Mouse (Mus musculus) frontal cortex, postnatal 14 days (tissue): ENCODE data around the gene Dvl2.
"Not testable (repeated sequence)": the region's sequence is repeated elsewhere in the genome, so short reads cannot be mapped to it uniquely, and the experiment has no call there.

ENCODE experiments used
- DNase-seq, 2 experiments: peaks; one replicate each; pipeline ENCODE4 v3.0.0; 2022; ENCODE audit warnings: low spot score in 2 of 2

The Dvl2 gene

GRCm38 (mm10) chr11:70000396-70000898, at the start of gene Dvl2:
Gene Dvl2, plus strand, starts transcription at chr11:70000595.
- peak; percentile 84 to 87 for DNase-seq

- DNase-seq: no peak
Measured at GRCm38 (mm10) chr11:69950807-69951459, 49.5 kb upstream of the Dvl2 start.

DNA sequence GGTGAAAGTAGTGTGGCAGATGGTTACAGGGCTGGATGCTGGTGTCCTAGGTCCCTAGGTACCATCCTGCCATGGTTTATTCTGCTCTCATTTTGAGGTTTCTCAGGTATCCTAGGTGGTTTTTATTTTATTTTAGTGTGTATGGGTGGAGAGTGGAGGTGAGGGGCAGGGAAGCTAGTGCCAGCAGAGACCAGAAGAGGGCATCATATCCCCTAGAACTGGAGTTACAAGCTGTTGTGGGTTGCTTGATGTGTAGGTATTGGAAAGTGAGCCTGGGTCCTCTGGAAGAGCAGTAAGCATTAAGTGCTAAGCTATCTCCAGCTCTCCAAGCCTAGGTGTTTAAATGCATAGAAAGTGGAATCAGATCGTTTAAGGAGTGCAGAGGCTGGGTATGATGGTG, 48.1 kb upstream of the Dvl2 start:
- DNase-seq: no peak

GRCm38 (mm10) chr11:69953267-69953915, 47.0 kb upstream of the Dvl2 start:
- DNase-seq: no peak

GRCm38 (mm10) chr11:69955618-69956017, 44.8 kb upstream of the Dvl2 start:
- DNase-seq: not testable (repeated sequence)

DNA sequence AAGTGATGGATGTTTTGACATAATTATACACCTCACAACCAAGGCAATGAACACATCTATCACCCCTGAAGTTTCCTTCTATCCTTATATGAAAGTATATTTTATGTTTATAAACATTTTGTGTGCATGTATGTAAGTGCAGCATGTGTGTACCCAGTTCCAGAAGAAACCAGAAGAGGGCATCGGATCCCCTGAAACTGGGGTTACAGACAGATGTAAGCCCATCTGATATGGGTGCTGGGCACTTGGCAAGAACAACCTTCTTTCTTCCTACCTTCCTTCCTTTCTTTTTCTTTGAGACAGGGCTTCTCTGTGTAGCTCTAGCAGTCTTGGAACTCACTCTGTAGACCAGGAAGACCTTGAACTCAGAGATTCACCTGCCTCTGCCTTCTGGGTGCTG, 44.2 kb upstream of the Dvl2 start:
- DNase-seq: no peak

DNA sequence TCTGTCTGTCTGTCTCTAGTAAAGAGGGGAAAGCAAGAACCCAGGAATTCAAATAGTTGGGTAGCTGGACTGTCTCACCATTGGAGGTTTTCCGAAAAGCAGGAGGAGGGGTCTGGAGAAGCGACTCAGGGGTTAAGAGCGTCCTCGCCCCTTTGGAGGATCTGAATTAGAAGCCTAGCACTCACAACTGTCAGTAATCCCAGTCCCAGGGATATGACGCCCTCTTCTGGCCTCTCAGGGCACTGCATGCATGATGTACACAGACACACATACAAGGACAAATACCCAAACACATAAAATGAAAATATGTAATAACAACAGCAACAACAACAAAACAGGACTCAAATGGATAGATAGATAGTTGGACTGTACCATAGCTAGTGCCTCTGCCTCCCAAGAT, 39.8 kb upstream of the Dvl2 start:
- no peak for DNase-seq

GRCm38 (mm10) chr11:69961841-69962240, 38.6 kb upstream of the Dvl2 start:
- DNase-seq: no peak

GRCm38 (mm10) chr11:69964650-69965270, 35.6 kb upstream of the Dvl2 start, which contains the start of gene Cldn7:
Gene Cldn7, plus strand, starts transcription at chr11:69964779.
- DNase-seq: no peak

DNA sequence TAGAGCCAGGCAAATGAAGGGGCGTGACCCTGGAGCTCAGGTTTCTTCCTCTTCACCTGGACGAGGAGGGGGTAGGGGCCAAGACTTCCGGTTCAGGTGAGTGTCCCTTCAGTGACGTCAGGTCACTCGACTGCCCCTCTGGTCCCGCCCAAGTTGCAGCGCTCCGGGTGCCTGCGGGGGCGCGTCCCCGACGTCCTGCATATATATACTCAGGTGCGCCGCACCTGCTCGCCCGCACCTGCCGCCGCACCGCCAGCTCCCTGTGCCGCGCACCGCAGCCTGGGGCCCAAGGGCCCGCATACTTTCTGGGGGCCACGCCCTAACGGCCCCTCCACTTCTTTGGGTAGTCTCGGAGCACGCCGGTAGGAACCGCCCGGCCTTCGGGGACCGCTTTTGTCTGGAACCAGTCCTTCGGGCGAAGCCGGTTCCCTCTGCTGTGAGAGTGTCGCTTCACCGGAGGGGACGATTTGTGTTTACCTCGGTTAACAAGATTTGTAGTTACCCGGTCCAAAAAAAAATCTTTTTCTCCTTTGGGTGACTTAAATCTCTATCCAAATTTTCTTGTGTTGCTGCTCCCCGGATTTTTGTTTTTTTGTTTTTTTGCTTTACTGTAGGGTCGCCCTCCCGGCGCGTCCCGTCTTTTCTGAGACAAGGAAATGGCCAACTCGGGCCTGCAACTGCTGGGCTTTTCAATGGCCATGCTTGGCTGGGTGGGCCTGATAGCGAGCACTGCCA, 35.0 kb upstream of the Dvl2 start:
- DNase-seq: no peak

DNA sequence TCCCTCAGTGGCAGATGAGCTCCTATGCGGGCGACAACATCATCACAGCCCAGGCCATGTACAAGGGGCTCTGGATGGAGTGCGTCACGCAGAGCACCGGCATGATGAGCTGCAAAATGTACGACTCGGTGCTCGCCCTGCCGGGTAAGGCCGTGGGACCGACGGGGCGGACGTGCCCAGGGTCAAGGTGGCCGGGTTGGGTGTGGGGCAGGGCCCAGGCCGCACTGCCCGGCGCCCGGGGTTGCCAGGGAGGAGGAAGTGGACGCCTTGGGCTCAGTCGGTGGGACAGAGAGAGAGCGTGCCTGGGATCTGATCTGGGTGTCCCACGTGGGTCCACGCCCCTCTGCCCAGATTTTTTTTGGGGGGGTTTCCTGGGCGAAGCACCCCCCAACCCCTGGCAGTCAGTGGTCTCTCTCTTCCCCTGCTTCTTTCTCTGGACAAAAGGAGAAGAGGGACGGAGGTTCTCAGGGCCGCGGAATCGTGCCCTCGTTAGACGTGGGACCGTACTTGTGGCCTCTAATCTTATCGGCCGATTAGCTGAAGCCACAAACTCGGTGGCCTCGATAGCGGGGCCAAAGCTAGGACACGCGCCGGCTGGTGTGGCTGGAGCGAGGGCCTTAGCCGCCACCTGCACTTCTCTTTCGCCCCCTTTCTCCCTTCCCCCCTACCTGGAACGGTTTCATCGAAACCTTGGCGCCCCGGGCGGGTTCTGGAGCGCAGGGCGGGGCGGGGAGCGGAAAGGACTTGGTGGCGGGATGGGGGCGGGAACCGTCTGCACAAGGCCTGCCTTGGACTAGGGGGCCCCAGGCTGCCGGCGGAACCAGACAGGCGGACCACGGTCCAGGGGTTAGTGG, 34.2 kb upstream of the Dvl2 start:
- DNase-seq: no peak

- DNase-seq: no peak
Measured at GRCm38 (mm10) chr11:69966860-69967517, 33.4 kb upstream of the Dvl2 start.

DNA sequence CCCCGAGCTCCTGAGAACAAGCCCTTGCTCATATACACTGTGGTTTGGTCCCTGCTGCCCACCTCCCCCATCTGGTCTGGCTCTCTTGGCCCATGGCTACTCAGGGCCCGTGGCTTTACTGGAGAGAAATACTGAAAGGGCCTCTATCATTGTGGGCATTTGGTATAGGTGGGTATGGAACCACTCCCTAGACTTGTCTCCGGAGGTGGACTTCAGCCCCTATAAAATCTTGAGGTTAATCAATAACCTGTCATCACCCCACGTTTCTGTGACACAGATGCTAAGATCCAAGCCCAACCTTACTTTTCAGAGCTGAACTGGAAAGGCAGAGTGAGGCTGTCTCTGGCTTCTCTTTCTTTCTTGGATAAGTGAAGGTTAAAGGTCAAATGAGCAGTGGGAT, 31.6 kb upstream of the Dvl2 start:
- no peak for DNase-seq

GRCm38 (mm10) chr11:69970222-69970621, 30.2 kb upstream of the Dvl2 start:
- no peak for DNase-seq

DNA sequence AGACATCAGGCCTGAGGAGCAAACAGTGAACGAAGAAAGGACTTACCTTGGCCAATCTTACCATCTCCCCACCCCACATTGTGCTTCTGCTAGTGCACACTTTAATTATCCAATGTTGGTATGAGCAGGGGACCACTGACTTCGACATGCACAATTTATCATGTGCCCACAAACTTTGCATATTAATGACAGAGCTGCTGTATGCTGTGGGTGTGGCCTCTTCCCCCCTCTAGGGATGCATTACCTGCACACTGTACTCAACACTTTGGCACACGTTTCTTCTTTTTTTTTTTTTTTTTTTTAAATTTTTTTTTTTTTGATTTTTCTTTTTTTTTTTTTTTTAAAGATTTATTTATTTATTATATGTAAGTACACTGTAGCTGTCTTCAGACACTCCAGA, 29.6 kb upstream of the Dvl2 start:
- no peak for DNase-seq

- no peak for DNase-seq
Measured at GRCm38 (mm10) chr11:69974907-69975306, 25.5 kb upstream of the Dvl2 start.

- no peak for DNase-seq
Measured at GRCm38 (mm10) chr11:69976271-69976670, 24.1 kb upstream of the Dvl2 start.

GRCm38 (mm10) chr11:69979827-69980195, 20.6 kb upstream of the Dvl2 start:
- no peak for DNase-seq

DNA sequence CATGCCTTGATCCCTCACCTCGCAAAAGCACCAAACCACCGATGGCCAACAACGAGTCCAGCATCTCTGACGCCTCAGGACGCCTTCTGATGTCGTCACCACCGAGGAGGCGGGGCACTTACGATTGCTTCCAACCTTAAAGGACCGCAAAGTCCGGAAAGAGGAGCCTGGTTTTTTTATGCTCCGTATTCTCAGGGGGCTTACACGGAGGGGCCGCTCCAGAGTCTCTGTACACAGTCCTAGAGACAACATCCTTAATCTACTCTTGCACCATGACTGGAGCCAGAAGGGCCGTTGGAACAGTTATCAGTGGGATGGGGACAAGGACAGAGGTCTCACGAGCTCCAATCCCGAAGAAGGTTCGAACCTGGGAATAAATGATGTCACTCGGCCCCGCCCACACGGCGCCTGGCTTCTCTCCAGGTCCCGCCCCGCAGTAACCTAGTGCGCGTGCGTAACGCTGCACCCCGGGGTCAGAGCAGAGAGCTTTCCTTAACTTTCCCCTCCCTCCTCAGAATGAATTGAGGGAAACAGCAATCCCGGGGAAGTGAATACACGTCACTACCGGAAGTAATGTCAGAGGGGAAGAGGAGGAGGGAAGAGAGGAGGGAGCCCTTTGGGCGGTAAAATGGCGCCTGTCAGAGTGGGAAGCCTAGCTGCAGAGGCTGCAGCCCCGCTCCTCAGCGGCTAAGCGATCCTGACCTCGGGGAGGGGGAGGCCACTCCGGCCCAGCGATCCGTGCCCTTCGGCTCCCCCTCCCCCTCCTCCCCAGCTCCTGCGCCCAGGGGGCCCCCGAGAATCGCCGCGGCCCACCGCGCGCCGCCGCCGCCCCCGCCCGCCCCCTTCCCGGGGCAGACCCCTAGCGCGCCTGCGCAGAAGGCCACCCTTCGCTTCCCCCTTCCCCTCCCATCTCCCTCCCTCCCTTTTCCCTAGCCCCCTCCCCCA, 19.9 kb upstream of the Dvl2 start:
- peak; percentile 99 for DNase-seq
